Mouse (Mus musculus) hindbrain, postnatal 0 days (tissue): Measurements from ENCODE around the gene Rnf10. TPM values are rescaled to one million over a fixed set of nuclear protein-coding genes. Genes with fewer than 3 reads are reported as not detected.

ENCODE experiments used
- ATAC-seq: fragments of 200-750 bp; cut with Nextera tagmentation; 2 replicates; pipeline ENCODE4 v1.8.0; 2017; ENCODE audit warnings: mild to moderate bottlenecking, moderate TSS enrichment, moderate library complexity
- DNase-seq: peaks from one replicate; pipeline ENCODE4 v3.0.0-alpha.2; 2015; ENCODE audit warnings: low spot score
- H3K27ac ChIP-seq: fragments of 300-500 bp; sonication (generic); 2 replicates; pipeline ENCODE4 v1.5.1; 2014; ENCODE audit warnings: mild to moderate bottlenecking
- H3K27me3 ChIP-seq: fragments of 300-500 bp; sonication (generic); 2 replicates; pipeline ENCODE4 v1.6.1; 2014; ENCODE audit warnings: low read length, mixed read lengths; ENCODE audit not compliant: insufficient read depth
- H3K36me3 ChIP-seq: fragments of 300-500 bp; sonication (generic); 2 replicates; pipeline ENCODE4 v1.6.1; 2014; ENCODE audit warnings: low read length, mixed read lengths; ENCODE audit not compliant: insufficient read depth
- H3K4me1 ChIP-seq: fragments of 300-500 bp; sonication (generic); 2 replicates; pipeline ENCODE4 v1.6.1; 2014; ENCODE audit warnings: antibody characterized with exemption, low read length, mixed read lengths; ENCODE audit not compliant: insufficient read depth
- H3K4me2 ChIP-seq: fragments of 300-500 bp; sonication (generic); 2 replicates; pipeline ENCODE4 v1.6.1; 2014; ENCODE audit warnings: low read depth, mild to moderate bottlenecking, low read length, moderate library complexity, mixed read lengths
- H3K4me3 ChIP-seq: fragments of 300-500 bp; sonication (generic); 2 replicates; pipeline ENCODE4 v1.5.1; 2014; ENCODE audit warnings: low read length
- H3K9ac ChIP-seq: fragments of 300-500 bp; sonication (generic); replicated peaks from 2 replicates; pipeline ENCODE4 v1.6.1; 2014; ENCODE audit warnings: mild to moderate bottlenecking, low read length, moderate library complexity, mixed read lengths
- H3K9me3 ChIP-seq: fragments of 300-500 bp; sonication (generic); 2 replicates; pipeline ENCODE4 v1.6.1; 2016; ENCODE audit warnings: low read length, mixed read lengths
- CTCF ChIP-seq: IDR thresholded peaks from 2 replicates; pipeline ENCODE4 v1.5.1; 2016; ENCODE audit warnings: antibody characterized with exemption, control low read depth, low read depth
- WGBS: fragments of 180-500 bp; shearing (Covaris S2); extraction: QIAGEN DNeasy Blood & Tissue Kit; methylation state at CpG from one replicate; pipeline ENCODE4 v1.1.7; 2014; 5-methylcytosine and 5-hydroxymethylcytosine counted together
- polyA plus RNA-seq: library from polyadenylated mRNA; unstranded; fragments of >200 nt; fragmentation: Nextera tagmentation; extraction: Ambion mirVana; gene quantifications from 2 replicates; pipeline ENCODE4 v1.2.1, GENCODE M21; 2015
- total RNA-seq: library from RNA; depleted of rRNA; stranded (reverse); fragments of >200 nt; gene quantifications from 2 replicates; pipeline ENCODE4 v1.2.3, GENCODE M21; 2014

The Rnf10 gene
- total and polyA plus RNA-seq, 2 experiments from 2014 or later: 112 to 141 TPM

GRCm38 (mm10) chr5:115296347-115296746, 23.6 kb upstream of the Rnf10 start:
- H3K9ac ChIP-seq: no peak overlapping the region
- H3K4me3 ChIP-seq: no peak overlapping the region
- H3K4me2 ChIP-seq: no peak overlapping the region
- no peak for DNase-seq
- H3K27ac ChIP-seq: no peak overlapping the region
- 0 out of 2 replicates have a peak, but pooled peaks cover 6% of the 10 kb centered on the region for H3K4me1 ChIP-seq
- H3K27me3 ChIP-seq: no peaks in the 10 kb centered on the region
- 80% methylated on average over 10 of the region's 10 CpGs for WGBS
- no peaks in the 10 kb centered on the region for H3K9me3 ChIP-seq
- peaks cover 34% of the 10 kb centered on the region for H3K36me3 ChIP-seq
- no peak for ATAC-seq
- TF ChIP-seq CTCF: no peak

GRCm38 (mm10) chr5:115294173-115294572, 21.5 kb upstream of the Rnf10 start:
- Histone ChIP-seq H3K27me3 (no peaks in the 10 kb centered on the region), H3K4me3 (no peak overlapping the region), H3K4me2 (no peak overlapping the region), H3K27ac (no peak overlapping the region), H3K4me1 (0 out of 2 replicates have a peak, but pooled peaks cover 3% of the 10 kb centered on the region), H3K9ac (no peak overlapping the region), H3K9me3 (no peaks in the 10 kb centered on the region), H3K36me3 (peaks cover 43% of the 10 kb centered on the region)
- peak; percentile 35; the same call in 1 of the 2 replicates for TF ChIP-seq CTCF
- WGBS: 91% methylated on average over 8 of the region's 8 CpGs
- ATAC-seq: no peak
- no peak for DNase-seq

- Histone ChIP-seq H3K4me2 (no peak overlapping the region), H3K36me3 (peaks cover 28% of the 10 kb centered on the region), H3K27me3 (no peaks in the 10 kb centered on the region), H3K9ac (no peak overlapping the region), H3K4me1 (no peaks in the 10 kb centered on the region), H3K4me3 (no peak overlapping the region), H3K27ac (no peak overlapping the region), H3K9me3 (no peaks in the 10 kb centered on the region)
- WGBS: 94% methylated on average over 3 of the region's 3 CpGs
- TF ChIP-seq CTCF: peak; percentile 21; the same call in 1 of the 2 replicates
- DNase-seq: no peak
- ATAC-seq: no peak
Observed at GRCm38 (mm10) chr5:115284735-115285134, 12.0 kb upstream of the Rnf10 start.

- 5% methylated on average over 17 of the region's 17 CpGs for WGBS
- Histone ChIP-seq H3K4me3 (peak overlapping the region; percentile 97), H3K36me3 (peaks cover 16% of the 10 kb centered on the region), H3K27ac (peak overlapping the region; percentile 73; the same call in 1 of the 2 replicates), H3K27me3 (no peaks in the 10 kb centered on the region), H3K4me1 (no peaks in the 10 kb centered on the region), H3K4me2 (peak overlapping the region; percentile 86), H3K9me3 (no peaks in the 10 kb centered on the region), H3K9ac (peak overlapping the region; percentile 86)
- TF ChIP-seq CTCF: 0 out of 2 replicates have a peak, but pooled peaks have one; percentile 4
- DNase-seq (no peak), ATAC-seq (peak; percentile 46)
Observed at GRCm38 (mm10) chr5:115280050-115280687, 7.5 kb upstream of the Rnf10 start.

GRCm38 (mm10) chr5:115279226-115280049, 6.7 kb upstream of the Rnf10 start, which contains the start of gene Coq5:
Gene Coq5 (plus strand): TSS chr5:115279666.
- Histone ChIP-seq H3K4me1 (no peaks in the 10 kb centered on the region), H3K36me3 (peaks cover 11% of the 10 kb centered on the region), H3K27me3 (no peaks in the 10 kb centered on the region), H3K27ac (peak within 1 kb of the TSS; percentile 73; the same call in 1 of the 2 replicates), H3K9me3 (no peaks in the 10 kb centered on the region), H3K9ac (peak within 1 kb of the TSS; percentile 86), H3K4me3 (peak within 1 kb of the TSS; percentile 97), H3K4me2 (peak within 1 kb of the TSS; percentile 86)
- DNase-seq (peak; percentile 91), ATAC-seq (peak; percentile 82)
- TF ChIP-seq CTCF: no peak
- WGBS: 3% methylated on average over 45 of the region's 45 CpGs

- H3K27me3 ChIP-seq: no peaks in the 10 kb centered on the region
- DNase-seq: no peak
- 49% methylated on average over 2 of the region's 2 CpGs for WGBS
- no peak overlapping the region for H3K27ac ChIP-seq
- no peak for ATAC-seq
- H3K4me2 ChIP-seq: no peak overlapping the region
- no peak overlapping the region for H3K4me3 ChIP-seq
- peaks cover 4% of the 10 kb centered on the region; the same call in 1 of the 2 replicates for H3K36me3 ChIP-seq
- TF ChIP-seq CTCF: no peak
- no peaks in the 10 kb centered on the region for H3K4me1 ChIP-seq
- no peaks in the 10 kb centered on the region for H3K9me3 ChIP-seq
- H3K9ac ChIP-seq: no peak overlapping the region
Observed at GRCm38 (mm10) chr5:115278785-115279184, 6.1 kb upstream of the Rnf10 start.
